Mouse (Mus musculus): Measurements from ENCODE around the gene Rap1gds1.

Gene Rap1gds1

GRCm38 (mm10) chr3:139074484-139075211, at the start of gene Rap1gds1:
TSS of gene Rap1gds1 (minus strand) at chr3:139075201.
- DNase-seq (ENCODE audit: low spot score in 2 of 2) = peak; percentile 38 to 56

GRCm38 (mm10) chr3:139118446-139118845, 43.4 kb upstream of the Rap1gds1 start:
- no peak for DNase-seq (ENCODE audit: low spot score in 2 of 2)

- DNase-seq (ENCODE audit: low spot score in 2 of 2) = no peak
Observed at GRCm38 (mm10) chr3:139116733-139117337, 41.8 kb upstream of the Rap1gds1 start.

- no peak for DNase-seq (ENCODE audit: low spot score in 2 of 2)
Observed at GRCm38 (mm10) chr3:139112335-139112973, 37.5 kb upstream of the Rap1gds1 start.

GRCm38 (mm10) chr3:139111877-139112276, 36.9 kb upstream of the Rap1gds1 start:
- no peak for DNase-seq (ENCODE audit: low spot score in 2 of 2)

- DNase-seq (ENCODE audit: low spot score in 2 of 2) = peak; percentile 23 to 48
Observed at GRCm38 (mm10) chr3:139108176-139108575, 33.2 kb upstream of the Rap1gds1 start.

GRCm38 (mm10) chr3:139103914-139104313, 28.9 kb upstream of the Rap1gds1 start:
- DNase-seq (ENCODE audit: low spot score in 2 of 2) = peak; percentile 35 to 47

- peak in 1 of 2 experiments; percentile 21 for DNase-seq (ENCODE audit: low spot score in 2 of 2)
Observed at GRCm38 (mm10) chr3:139103346-139103745, 28.3 kb upstream of the Rap1gds1 start.

GRCm38 (mm10) chr3:139101941-139102340, 26.9 kb upstream of the Rap1gds1 start:
- no peak for DNase-seq (ENCODE audit: low spot score in 2 of 2)

GRCm38 (mm10) chr3:139099284-139099683, 24.3 kb upstream of the Rap1gds1 start:
- DNase-seq (ENCODE audit: low spot score in 2 of 2) = no peak

- DNase-seq (ENCODE audit: low spot score in 2 of 2) = no peak
Observed at GRCm38 (mm10) chr3:139095894-139096293, 20.9 kb upstream of the Rap1gds1 start.

GRCm38 (mm10) chr3:139088526-139088925, 13.5 kb upstream of the Rap1gds1 start:
- DNase-seq (ENCODE audit: low spot score in 2 of 2) = no peak

GRCm38 (mm10) chr3:139083778-139084539, 9.0 kb upstream of the Rap1gds1 start:
- no peak for DNase-seq (ENCODE audit: low spot score in 2 of 2)

GRCm38 (mm10) chr3:139079831-139080230, 4.8 kb upstream of the Rap1gds1 start:
- DNase-seq (ENCODE audit: low spot score in 2 of 2) = no peak

GRCm38 (mm10) chr3:139078010-139078409, 3.0 kb upstream of the Rap1gds1 start:
- DNase-seq (ENCODE audit: low spot score in 2 of 2) = no peak

GRCm38 (mm10) chr3:139076059-139076455, 1.1 kb upstream of the Rap1gds1 start:
- DNase-seq (ENCODE audit: low spot score in 2 of 2) = no peak

GRCm38 (mm10) chr3:139075333-139076058, 495 bp upstream of the Rap1gds1 start:
- DNase-seq (ENCODE audit: low spot score in 2 of 2) = peak; percentile 65 to 85

GRCm38 (mm10) chr3:139073801-139074483, 1.1 kb downstream of the Rap1gds1 start:
- DNase-seq (ENCODE audit: low spot score in 2 of 2) = no peak

GRCm38 (mm10) chr3:139069539-139069938, 5.5 kb downstream of the Rap1gds1 start:
- no peak for DNase-seq (ENCODE audit: low spot score in 2 of 2)

- no peak for DNase-seq (ENCODE audit: low spot score in 2 of 2)
Observed at GRCm38 (mm10) chr3:139064076-139064475, 10.9 kb downstream of the Rap1gds1 start.

GRCm38 (mm10) chr3:139062088-139062487, 12.9 kb downstream of the Rap1gds1 start:
- no peak for DNase-seq (ENCODE audit: low spot score in 2 of 2)

All from left cerebral cortex, adult 9 months (tissue).